Mouse (Mus musculus): Measurements from ENCODE around the gene Rpl9. TPM values are rescaled to one million over a fixed set of nuclear protein-coding genes. Genes with fewer than 3 reads are reported as not detected.

The Rpl9 gene
- polyA plus RNA-seq, 1 experiment from 2014 or later = 773 TPM

DNA sequence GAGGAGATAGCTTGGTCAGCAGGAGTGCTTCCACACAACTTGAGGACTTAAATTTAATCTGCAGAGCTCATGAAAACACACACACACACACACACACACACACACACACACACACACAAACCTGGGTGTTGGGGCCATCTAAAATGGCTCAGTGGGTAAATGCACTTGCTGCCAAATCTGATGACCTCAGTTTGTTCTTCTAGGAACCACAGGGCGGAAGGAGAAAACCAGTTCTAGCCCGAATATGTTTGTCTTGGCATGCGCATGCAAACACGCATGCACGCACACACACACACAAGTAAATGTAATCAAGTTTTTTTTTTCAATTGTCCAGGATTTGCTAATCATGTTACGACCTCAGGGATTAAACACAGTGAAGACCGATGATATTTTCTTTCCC lies 19.7 kb downstream of the Rpl9 start:
- Histone ChIP-seq H3K4me1 (ENCODE audit: control insufficient read depth in 2 of 2, insufficient read depth in 2 of 2, low read length in 2 of 2) (no peaks in the 10 kb centered on the region), H3K9me3 (ENCODE audit: control insufficient read depth, low read length) (no peaks in the 10 kb centered on the region), H3K4me3 (ENCODE audit: control insufficient read depth in 1 of 2, insufficient read depth in 1 of 2, low read depth in 1 of 2, low read length in 2 of 2) (no peak overlapping the region), H3K27ac (replicated peaks in 1 of 2; ENCODE audit: control insufficient read depth in 1 of 2, insufficient read depth in 1 of 2, low read depth in 2 of 2, low read length in 2 of 2) (no peak overlapping the region), H3K27me3 (ENCODE audit: control insufficient read depth, insufficient read depth, low read length) (no peaks in the 10 kb centered on the region), H3K9ac (ENCODE audit: low read length) (no peak overlapping the region), H3K4me2 (ENCODE audit: low read length) (no peak overlapping the region), H3K36me3 (ENCODE audit: control insufficient read depth, insufficient read depth, low read length) (no peaks in the 10 kb centered on the region)
- ATAC-seq (ENCODE audit: insufficient number of reproducible peaks, insufficient read depth, low FRiP score, low read depth) = no peak
- WGBS = 90% methylated on average over 7 of the region's 7 CpGs

DNA sequence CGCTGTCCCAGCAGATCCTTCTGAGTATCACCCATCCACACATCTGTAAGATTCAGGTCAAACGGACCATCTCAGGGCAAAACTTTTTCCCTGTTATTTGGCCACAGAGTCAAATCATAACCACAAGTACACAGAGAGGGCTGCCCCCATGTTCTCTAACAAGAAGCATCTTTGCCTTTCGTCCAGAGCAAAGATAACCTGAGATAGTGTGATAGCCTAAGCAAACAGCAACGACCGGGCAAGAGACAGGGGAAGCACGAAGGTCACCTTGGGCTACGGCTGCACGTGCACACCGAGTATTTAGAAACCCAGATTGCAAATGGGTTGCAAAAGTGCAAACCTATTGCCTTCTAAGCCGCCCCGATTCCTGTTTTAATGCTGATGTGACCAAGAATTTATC lies 23.4 kb downstream of the Rpl9 start:
- no peak for ATAC-seq (ENCODE audit: insufficient number of reproducible peaks, insufficient read depth, low FRiP score, low read depth)
- H3K4me1 ChIP-seq (ENCODE audit: control insufficient read depth in 2 of 2, insufficient read depth in 2 of 2, low read length in 2 of 2) = no peaks in the 10 kb centered on the region

DNA sequence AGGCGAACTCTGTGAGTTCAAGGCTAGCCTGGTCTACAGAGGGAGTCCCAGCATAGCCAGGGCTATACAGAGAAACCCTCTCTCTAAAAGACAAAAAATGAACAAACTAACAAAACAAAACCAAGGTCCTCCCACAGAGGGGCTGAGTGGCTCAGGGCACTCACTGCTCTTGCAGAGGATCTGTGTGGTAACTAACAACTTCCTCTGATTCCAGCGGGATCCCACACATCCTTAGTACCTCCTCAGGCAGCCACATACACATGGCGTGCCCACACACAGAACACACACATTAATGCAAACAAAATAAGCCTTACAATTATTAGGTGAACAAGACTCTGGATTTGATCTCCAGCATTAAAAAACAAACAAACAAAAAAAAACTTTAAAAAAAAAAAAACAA lies 33.5 kb downstream of the Rpl9 start:
- 80% methylated on average over 3 of the region's 3 CpGs for WGBS
- no peaks in the 10 kb centered on the region for H3K9me3 ChIP-seq (ENCODE audit: control insufficient read depth, low read length)
- H3K4me3 ChIP-seq (ENCODE audit: control insufficient read depth in 1 of 2, insufficient read depth in 1 of 2, low read depth in 1 of 2, low read length in 2 of 2) = no peak overlapping the region
- no peak overlapping the region for H3K9ac ChIP-seq (ENCODE audit: low read length)
- no peaks in the 10 kb centered on the region for H3K36me3 ChIP-seq (ENCODE audit: control insufficient read depth, insufficient read depth, low read length)
- no peak overlapping the region for H3K27ac ChIP-seq (replicated peaks in 1 of 2; ENCODE audit: control insufficient read depth in 1 of 2, insufficient read depth in 1 of 2, low read depth in 2 of 2, low read length in 2 of 2)
- no peaks in the 10 kb centered on the region for H3K27me3 ChIP-seq (ENCODE audit: control insufficient read depth, insufficient read depth, low read length)
- H3K4me1 ChIP-seq (ENCODE audit: control insufficient read depth in 2 of 2, insufficient read depth in 2 of 2, low read length in 2 of 2) = no peaks in the 10 kb centered on the region
- no peak overlapping the region for H3K4me2 ChIP-seq (ENCODE audit: low read length)
- ATAC-seq (ENCODE audit: insufficient number of reproducible peaks, insufficient read depth, low FRiP score, low read depth) = no peak

More for the DNA sequence above, 23.4 kb downstream of the Rpl9 start:
- H3K36me3 ChIP-seq (ENCODE audit: control insufficient read depth, insufficient read depth, low read length) = no peaks in the 10 kb centered on the region
- 61% methylated on average over 11 of the region's 11 CpGs for WGBS
- no peak overlapping the region for H3K4me3 ChIP-seq (ENCODE audit: control insufficient read depth in 1 of 2, insufficient read depth in 1 of 2, low read depth in 1 of 2, low read length in 2 of 2)
- H3K27me3 ChIP-seq (ENCODE audit: control insufficient read depth, insufficient read depth, low read length) = no peaks in the 10 kb centered on the region
- H3K4me2 ChIP-seq (ENCODE audit: low read length) = no peak overlapping the region
- H3K9me3 ChIP-seq (ENCODE audit: control insufficient read depth, low read length) = no peaks in the 10 kb centered on the region
- H3K9ac ChIP-seq (ENCODE audit: low read length) = no peak overlapping the region
- no peak overlapping the region for H3K27ac ChIP-seq (replicated peaks in 1 of 2; ENCODE audit: control insufficient read depth in 1 of 2, insufficient read depth in 1 of 2, low read depth in 2 of 2, low read length in 2 of 2)

DNA sequence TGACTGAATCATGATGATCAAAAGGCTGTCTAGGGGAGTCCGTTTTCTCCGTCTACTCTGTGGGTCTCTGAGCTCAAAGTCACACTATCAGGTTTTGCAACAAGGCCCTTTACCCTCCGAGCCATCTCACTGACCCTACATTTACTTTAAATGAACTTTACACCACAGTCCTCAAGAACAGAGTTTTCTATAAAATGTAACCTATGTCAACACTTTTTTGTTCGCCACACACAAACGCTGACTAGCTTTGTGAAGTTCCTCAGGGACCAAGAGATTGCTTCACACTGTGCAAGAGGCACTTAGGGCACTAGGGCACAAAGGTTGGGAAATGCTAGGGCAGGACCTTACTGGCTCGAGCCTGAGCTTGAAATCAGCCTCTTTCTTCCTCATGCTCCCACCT lies 34.4 kb downstream of the Rpl9 start:
- H3K9me3 ChIP-seq (ENCODE audit: control insufficient read depth, low read length) = no peaks in the 10 kb centered on the region
- H3K27me3 ChIP-seq (ENCODE audit: control insufficient read depth, insufficient read depth, low read length) = no peaks in the 10 kb centered on the region
- WGBS = 85% methylated on average over 6 of the region's 6 CpGs
- ATAC-seq (ENCODE audit: insufficient number of reproducible peaks, insufficient read depth, low FRiP score, low read depth) = no peak
- no peak overlapping the region for H3K9ac ChIP-seq (ENCODE audit: low read length)
- H3K4me1 ChIP-seq (ENCODE audit: control insufficient read depth in 2 of 2, insufficient read depth in 2 of 2, low read length in 2 of 2) = no peaks in the 10 kb centered on the region
- H3K27ac ChIP-seq (replicated peaks in 1 of 2; ENCODE audit: control insufficient read depth in 1 of 2, insufficient read depth in 1 of 2, low read depth in 2 of 2, low read length in 2 of 2) = no peak overlapping the region
- H3K4me2 ChIP-seq (ENCODE audit: low read length) = no peak overlapping the region
- no peak overlapping the region for H3K4me3 ChIP-seq (ENCODE audit: control insufficient read depth in 1 of 2, insufficient read depth in 1 of 2, low read depth in 1 of 2, low read length in 2 of 2)
- H3K36me3 ChIP-seq (ENCODE audit: control insufficient read depth, insufficient read depth, low read length) = no peaks in the 10 kb centered on the region

DNA sequence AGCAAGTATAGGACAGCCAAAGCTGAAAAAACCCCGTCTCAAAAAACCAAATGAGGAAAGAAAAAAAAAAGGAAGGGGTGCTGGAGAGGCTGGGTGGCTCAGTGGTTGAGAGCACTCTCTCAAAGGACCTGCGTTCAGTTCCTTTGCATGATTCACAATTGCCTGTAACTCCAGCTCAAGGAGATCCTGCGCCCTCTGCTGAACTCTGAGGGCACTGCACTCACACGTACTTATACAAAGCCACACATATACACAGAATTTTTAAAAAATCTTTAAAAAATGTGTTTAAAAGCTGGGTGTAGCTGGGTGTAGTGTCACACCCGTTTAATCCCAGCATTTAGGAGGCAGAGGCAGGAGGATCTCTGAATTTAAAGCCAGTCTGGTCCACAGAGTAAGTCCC lies 36.3 kb downstream of the Rpl9 start:
- Histone ChIP-seq H3K9me3 (ENCODE audit: control insufficient read depth, low read length) (no peaks in the 10 kb centered on the region), H3K9ac (ENCODE audit: low read length) (no peak overlapping the region), H3K27me3 (ENCODE audit: control insufficient read depth, insufficient read depth, low read length) (no peaks in the 10 kb centered on the region), H3K4me2 (ENCODE audit: low read length) (no peak overlapping the region), H3K27ac (replicated peaks in 1 of 2; ENCODE audit: control insufficient read depth in 1 of 2, insufficient read depth in 1 of 2, low read depth in 2 of 2, low read length in 2 of 2) (no peak overlapping the region), H3K4me3 (ENCODE audit: control insufficient read depth in 1 of 2, insufficient read depth in 1 of 2, low read depth in 1 of 2, low read length in 2 of 2) (no peak overlapping the region), H3K4me1 (ENCODE audit: control insufficient read depth in 2 of 2, insufficient read depth in 2 of 2, low read length in 2 of 2) (no peaks in the 10 kb centered on the region), H3K36me3 (ENCODE audit: control insufficient read depth, insufficient read depth, low read length) (no peaks in the 10 kb centered on the region)
- WGBS = 74% methylated on average over 5 of the region's 5 CpGs
- ATAC-seq (ENCODE audit: insufficient number of reproducible peaks, insufficient read depth, low FRiP score, low read depth) = no peak

DNA sequence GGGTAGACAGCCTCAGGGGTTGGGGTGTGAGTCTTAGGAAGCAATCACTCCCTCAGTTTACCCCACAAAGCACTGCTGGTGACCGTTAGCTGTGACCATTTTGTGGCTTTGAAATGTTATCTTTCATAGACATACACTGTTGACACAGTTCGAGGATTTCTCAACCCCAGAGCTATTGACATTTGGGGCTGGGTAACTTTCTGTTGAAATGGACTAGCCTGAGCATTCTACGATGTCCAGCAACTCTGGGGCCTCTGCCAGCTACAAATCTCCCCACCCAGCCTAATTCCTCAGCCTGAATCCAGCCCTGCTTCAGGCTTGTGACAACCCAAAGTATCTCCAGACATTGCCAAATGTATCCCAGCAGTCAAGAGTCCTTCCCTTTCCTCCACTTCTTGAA lies 37.1 kb downstream of the Rpl9 start:
- H3K27ac ChIP-seq (replicated peaks in 1 of 2; ENCODE audit: control insufficient read depth in 1 of 2, insufficient read depth in 1 of 2, low read depth in 2 of 2, low read length in 2 of 2) = no peak overlapping the region
- no peaks in the 10 kb centered on the region for H3K36me3 ChIP-seq (ENCODE audit: control insufficient read depth, insufficient read depth, low read length)
- no peaks in the 10 kb centered on the region for H3K27me3 ChIP-seq (ENCODE audit: control insufficient read depth, insufficient read depth, low read length)
- H3K4me2 ChIP-seq (ENCODE audit: low read length) = no peak overlapping the region
- 74% methylated on average over 3 of the region's 3 CpGs for WGBS
- ATAC-seq (ENCODE audit: insufficient number of reproducible peaks, insufficient read depth, low FRiP score, low read depth) = no peak
- H3K4me1 ChIP-seq (ENCODE audit: control insufficient read depth in 2 of 2, insufficient read depth in 2 of 2, low read length in 2 of 2) = no peaks in the 10 kb centered on the region
- no peaks in the 10 kb centered on the region for H3K9me3 ChIP-seq (ENCODE audit: control insufficient read depth, low read length)
- no peak overlapping the region for H3K9ac ChIP-seq (ENCODE audit: low read length)
- no peak overlapping the region for H3K4me3 ChIP-seq (ENCODE audit: control insufficient read depth in 1 of 2, insufficient read depth in 1 of 2, low read depth in 1 of 2, low read length in 2 of 2)

DNA sequence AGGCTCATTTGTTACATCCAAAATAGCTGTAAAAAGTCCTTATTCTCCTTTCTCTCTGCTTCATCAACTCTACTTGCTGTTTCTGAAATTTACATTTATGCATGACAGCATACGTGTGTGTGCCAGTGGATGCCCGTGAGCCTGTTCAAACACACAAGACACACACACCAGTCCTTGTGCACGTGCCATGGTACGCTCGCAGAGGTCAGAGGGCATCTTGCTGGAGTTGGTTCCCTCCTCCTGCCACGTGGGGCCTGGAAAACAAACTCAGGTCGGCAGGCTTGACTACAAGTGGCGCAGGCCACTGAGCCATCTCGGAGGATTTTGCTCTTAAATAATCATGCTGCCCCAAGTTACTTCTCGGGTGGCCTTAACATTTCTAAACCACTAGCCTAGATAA lies 40.7 kb downstream of the Rpl9 start:
- Histone ChIP-seq H3K27me3 (ENCODE audit: control insufficient read depth, insufficient read depth, low read length) (no peaks in the 10 kb centered on the region), H3K4me1 (ENCODE audit: control insufficient read depth in 2 of 2, insufficient read depth in 2 of 2, low read length in 2 of 2) (peaks cover 0 to 5% of the 10 kb centered on the region in 2 experiments; a peak in 1 of 4 replicates), H3K9ac (ENCODE audit: low read length) (no peak overlapping the region), H3K9me3 (ENCODE audit: control insufficient read depth, low read length) (no peaks in the 10 kb centered on the region), H3K4me2 (ENCODE audit: low read length) (no peak overlapping the region), H3K4me3 (ENCODE audit: control insufficient read depth in 1 of 2, insufficient read depth in 1 of 2, low read depth in 1 of 2, low read length in 2 of 2) (no peak overlapping the region), H3K27ac (replicated peaks in 1 of 2; ENCODE audit: control insufficient read depth in 1 of 2, insufficient read depth in 1 of 2, low read depth in 2 of 2, low read length in 2 of 2) (no peak overlapping the region), H3K36me3 (ENCODE audit: control insufficient read depth, insufficient read depth, low read length) (no peaks in the 10 kb centered on the region)
- 76% methylated on average over 10 of the region's 10 CpGs for WGBS
- no peak for ATAC-seq (ENCODE audit: insufficient number of reproducible peaks, insufficient read depth, low FRiP score, low read depth)

DNA sequence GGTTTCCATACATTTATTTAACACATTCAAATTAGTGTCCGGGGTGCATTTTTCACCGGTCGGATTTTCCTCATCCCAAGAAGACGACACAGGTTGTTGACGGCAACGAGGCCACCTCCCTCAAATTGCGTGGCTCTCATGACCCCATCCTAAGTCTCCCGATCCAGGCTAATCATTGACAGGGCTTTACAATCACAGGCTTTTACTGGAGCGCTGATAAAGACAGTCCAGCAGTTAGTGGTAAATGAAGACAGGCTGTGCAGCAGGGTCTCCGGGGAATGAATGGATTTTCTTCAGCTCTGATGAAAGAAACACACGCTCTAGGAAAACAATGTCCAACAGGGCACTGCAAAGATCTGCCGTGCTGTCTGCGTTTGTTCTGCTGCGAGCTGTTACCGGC lies 43.1 kb downstream of the Rpl9 start, which contains the start of gene Klb:
Klb (plus strand) TSS at position 147 of the 400 bp plus-strand sequence.
- Histone ChIP-seq H3K4me2 (ENCODE audit: low read length) (peak within 1 kb of the TSS; percentile 58), H3K9me3 (ENCODE audit: control insufficient read depth, low read length) (no peaks in the 10 kb centered on the region), H3K9ac (ENCODE audit: low read length) (no peak within 1 kb of the TSS; the same call in 1 of the 2 replicates), H3K36me3 (ENCODE audit: control insufficient read depth, insufficient read depth, low read length) (no peaks in the 10 kb centered on the region), H3K4me3 (ENCODE audit: control insufficient read depth in 1 of 2, insufficient read depth in 1 of 2, low read depth in 1 of 2, low read length in 2 of 2) (peak within 1 kb of the TSS; percentile 9 to 17; a peak in 2 of 4 replicates), H3K27me3 (ENCODE audit: control insufficient read depth, insufficient read depth, low read length) (no peaks in the 10 kb centered on the region), H3K4me1 (ENCODE audit: control insufficient read depth in 2 of 2, insufficient read depth in 2 of 2, low read length in 2 of 2) (peaks cover 0 to 5% of the 10 kb centered on the region in 2 experiments; a peak in 1 of 4 replicates), H3K27ac (replicated peaks in 1 of 2; ENCODE audit: control insufficient read depth in 1 of 2, insufficient read depth in 1 of 2, low read depth in 2 of 2, low read length in 2 of 2) (no peak within 1 kb of the TSS)
- no peak for ATAC-seq (ENCODE audit: insufficient number of reproducible peaks, insufficient read depth, low FRiP score, low read depth)
- 33% methylated on average over 15 of the region's 15 CpGs for WGBS

Measured in heart, embryonic 14.5 days (tissue).